Mouse (Mus musculus) embryonic fibroblast, embryonic 13.5 days (primary cell): ENCODE data around the gene Gnl1. TPM values are rescaled to one million over a fixed set of nuclear protein-coding genes. Genes with fewer than 3 reads are reported as not detected.

Experiments used
- H3K27ac ChIP-seq: 2 replicates; pipeline ENCODE4 v1.5.1; 2012; ENCODE audit warnings: low read length, control low read depth, inconsistent platforms; ENCODE audit not compliant: insufficient read depth
- H3K4me1 ChIP-seq: 2 replicates; pipeline ENCODE4 v1.6.1; 2011; ENCODE audit warnings: low read length; ENCODE audit not compliant: control insufficient read depth, insufficient read depth
- H3K4me3 ChIP-seq: 2 replicates; pipeline ENCODE4 v1.5.1; 2011; ENCODE audit warnings: mild to moderate bottlenecking, control low read depth, low read length; ENCODE audit not compliant: insufficient read depth
- CTCF ChIP-seq: IDR thresholded peaks from 2 replicates; pipeline ENCODE4 v1.5.1; 2011; ENCODE audit warnings: mild to moderate bottlenecking, control low read depth, low read length, moderate library complexity, borderline replicate concordance; ENCODE audit not compliant: insufficient read depth
- POLR2A ChIP-seq: IDR thresholded peaks from 2 replicates; pipeline ENCODE4 v1.6.1; 2011; ENCODE audit warnings: low read depth, mild to moderate bottlenecking, control low read depth, low read length, moderate library complexity
- polyA plus RNA-seq: library from polyadenylated mRNA; stranded (reverse); fragments of >200 nt; gene quantifications from 2 replicates; pipeline ENCODE4 v1.2.4, GENCODE M21; 2011; ENCODE audit warnings: low read depth; ENCODE audit not compliant: missing spikeins, insufficient read length

The Gnl1 gene
- polyA plus RNA-seq, 1 experiment, result 40.0 TPM

DNA sequence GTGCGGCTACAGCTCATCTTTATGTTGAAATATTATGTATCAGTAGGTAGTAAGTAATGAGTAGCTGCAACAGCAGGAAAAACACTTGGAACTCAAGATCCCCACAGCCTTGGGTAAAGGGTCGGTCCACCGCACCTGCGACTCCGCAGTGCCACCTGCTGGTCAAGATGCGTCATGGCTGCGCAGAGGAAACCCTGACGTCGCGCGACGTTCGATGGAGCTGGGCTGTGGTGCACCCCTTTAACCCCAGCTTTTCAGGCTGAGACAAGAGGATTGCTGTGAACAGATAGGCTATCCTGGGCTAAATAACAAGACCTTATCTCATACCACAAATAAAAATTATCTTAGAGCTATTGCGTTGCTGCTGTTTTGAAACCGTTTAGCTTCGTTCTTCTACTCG, 14.0 kb downstream of the Gnl1 start:
- Histone ChIP-seq H3K4me1 (0 out of 2 replicates have a peak, but pooled peaks cover 2% of the 10 kb centered on the region), H3K27ac (no peak overlapping the region), H3K4me3 (no peak overlapping the region)
- no peak for TF ChIP-seq POLR2A
- TF ChIP-seq CTCF, result peak; percentile 100

- no peak overlapping the region for H3K27ac ChIP-seq
- TF ChIP-seq CTCF (no peak), POLR2A (peak; percentile 94)
- peak overlapping the region; percentile 76 for H3K4me3 ChIP-seq
- 0 out of 2 replicates have a peak, but pooled peaks cover 2% of the 10 kb centered on the region for H3K4me1 ChIP-seq
Measured at GRCm38 (mm10) chr17:35994175-35994878, 14.7 kb downstream of the Gnl1 start.

GRCm38 (mm10) chr17:35994879-35995240, 15.2 kb downstream of the Gnl1 start:
- no peak for TF ChIP-seq POLR2A
- TF ChIP-seq CTCF, result no peak
- no peak overlapping the region for H3K27ac ChIP-seq
- peak overlapping the region; percentile 76 for H3K4me3 ChIP-seq

GRCm38 (mm10) chr17:35996949-35997348, 17.3 kb downstream of the Gnl1 start:
- H3K4me1 ChIP-seq, result peaks cover 2% of the 10 kb centered on the region
- no peak for TF ChIP-seq POLR2A
- TF ChIP-seq CTCF, result peak; percentile 91
- H3K27ac ChIP-seq, result no peak overlapping the region
- no peak overlapping the region for H3K4me3 ChIP-seq

More at GRCm38 (mm10) chr17:35994879-35995240, 15.2 kb downstream of the Gnl1 start:
- H3K4me1 ChIP-seq, result 0 out of 2 replicates have a peak, but pooled peaks cover 2% of the 10 kb centered on the region

DNA sequence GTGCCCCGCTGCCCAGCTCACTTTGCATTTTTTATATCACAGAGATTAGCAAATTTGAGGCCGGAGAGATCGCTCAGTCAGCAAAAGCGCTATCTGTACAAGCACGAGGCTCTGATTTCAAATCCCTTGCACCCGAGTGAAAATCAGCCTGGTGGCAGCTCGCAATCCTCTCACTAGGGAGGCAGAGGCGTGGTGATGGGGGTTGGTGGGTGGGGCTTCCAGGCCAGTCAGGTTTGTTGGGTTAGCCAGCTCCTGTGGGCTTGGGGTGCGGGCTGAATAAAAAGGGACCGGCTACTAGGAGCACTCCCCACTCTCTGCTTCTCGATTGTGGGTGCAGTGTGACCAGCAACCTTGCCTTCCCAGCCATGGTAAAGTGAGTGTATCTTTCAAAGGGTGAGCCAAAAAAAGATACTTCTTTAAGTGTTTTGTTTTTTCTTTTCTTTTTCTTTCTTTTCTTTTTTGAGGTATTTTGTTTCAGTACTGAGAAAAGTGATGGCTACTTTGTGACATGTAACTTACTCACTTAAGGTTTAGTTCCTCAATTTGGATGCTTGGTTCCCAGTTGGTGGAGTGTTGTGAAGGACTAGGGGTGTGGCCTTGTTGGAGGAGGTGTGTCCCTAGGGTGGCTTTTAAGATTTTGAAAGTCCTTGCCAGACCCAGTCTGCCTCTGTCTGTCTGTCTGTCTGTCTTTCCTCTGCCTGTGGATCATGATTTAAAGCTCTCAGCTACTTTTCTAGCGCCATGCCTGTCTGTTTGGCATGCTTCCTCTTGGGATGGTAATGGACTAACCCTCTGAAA, 18.3 kb downstream of the Gnl1 start:
- peaks cover 5% of the 10 kb centered on the region for H3K4me1 ChIP-seq
- H3K27ac ChIP-seq, result no peak overlapping the region
- TF ChIP-seq POLR2A, result no peak
- no peak for TF ChIP-seq CTCF
- no peak overlapping the region for H3K4me3 ChIP-seq

DNA sequence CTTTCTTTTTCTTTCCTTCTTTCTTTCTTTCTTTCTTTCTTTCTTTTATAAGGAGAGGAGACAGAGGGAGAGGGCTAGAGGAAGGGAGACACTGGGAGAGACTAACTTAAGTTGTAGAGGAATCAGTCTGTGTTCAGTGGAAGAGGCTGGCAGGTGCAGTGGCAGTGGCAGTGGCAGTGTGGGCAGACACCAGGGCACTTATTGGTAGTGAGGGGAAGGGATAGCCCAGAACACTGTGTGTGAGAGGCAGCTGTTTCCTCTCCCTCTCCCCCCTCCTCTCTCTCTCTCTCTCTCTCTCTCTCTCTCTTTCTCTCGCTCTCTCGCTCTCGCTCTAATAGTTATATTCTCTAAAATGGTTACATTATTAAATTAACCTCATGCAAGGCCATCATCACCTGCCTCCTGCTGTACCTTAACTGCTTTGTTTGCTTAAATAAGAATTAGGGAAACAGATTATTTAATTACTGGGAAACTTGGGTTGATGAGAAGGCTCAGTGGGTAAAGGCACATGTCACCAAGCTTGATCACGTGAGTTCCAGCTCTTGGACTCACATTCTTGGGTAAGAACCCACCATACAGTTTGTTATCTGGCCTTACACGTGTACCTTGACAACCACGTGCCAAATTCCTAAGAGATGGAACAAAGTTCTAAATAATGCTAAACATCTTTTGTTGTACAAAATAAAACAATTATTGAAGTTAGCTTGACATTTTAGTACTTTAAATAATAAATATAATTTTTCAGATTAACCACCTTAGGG, 19.1 kb downstream of the Gnl1 start:
- Histone ChIP-seq H3K4me3 (no peak overlapping the region), H3K4me1 (peaks cover 5% of the 10 kb centered on the region), H3K27ac (no peak overlapping the region)
- no peak for TF ChIP-seq POLR2A
- no peak for TF ChIP-seq CTCF

- H3K4me3 ChIP-seq, result no peak overlapping the region
- no peak for TF ChIP-seq POLR2A
- TF ChIP-seq CTCF, result no peak
- H3K4me1 ChIP-seq, result peaks cover 5% of the 10 kb centered on the region
- no peak overlapping the region for H3K27ac ChIP-seq
Measured at GRCm38 (mm10) chr17:35999356-35999755, 19.7 kb downstream of the Gnl1 start.

DNA sequence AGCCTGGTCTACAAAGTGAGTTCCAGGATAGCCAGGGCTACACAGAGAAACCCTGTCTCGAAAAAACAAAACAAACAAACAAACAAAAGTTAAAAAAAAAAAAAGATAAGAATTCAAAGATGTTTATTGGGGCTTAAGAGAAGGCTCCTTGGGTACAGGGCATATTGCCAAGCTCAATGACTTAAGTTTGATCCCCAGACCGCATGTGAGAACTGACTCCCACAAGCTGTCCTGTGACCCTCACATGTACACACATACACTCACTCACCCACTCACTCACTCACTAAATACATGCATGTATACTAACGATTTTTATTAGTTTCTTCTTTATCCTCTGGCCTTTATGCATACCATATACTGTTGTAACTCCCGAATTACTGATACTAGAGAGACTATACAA, 20.7 kb downstream of the Gnl1 start:
- H3K4me3 ChIP-seq, result no peak overlapping the region
- peak overlapping the region; percentile 93 for H3K27ac ChIP-seq
- TF ChIP-seq CTCF (no peak), POLR2A (no peak)
- H3K4me1 ChIP-seq, result peaks cover 4% of the 10 kb centered on the region

- Histone ChIP-seq H3K4me1 (peaks cover 2% of the 10 kb centered on the region), H3K27ac (peak overlapping the region; percentile 93), H3K4me3 (no peak overlapping the region)
- no peak for TF ChIP-seq CTCF
Measured at GRCm38 (mm10) chr17:36001121-36001897, 21.7 kb downstream of the Gnl1 start.

- peaks cover 2% of the 10 kb centered on the region for H3K4me1 ChIP-seq
- H3K27ac ChIP-seq, result peak overlapping the region; percentile 83
Measured at GRCm38 (mm10) chr17:36001966-36002365, 22.3 kb downstream of the Gnl1 start.

More at GRCm38 (mm10) chr17:36001966-36002365, 22.3 kb downstream of the Gnl1 start:
- no peak for TF ChIP-seq CTCF
- TF ChIP-seq POLR2A, result no peak
- no peak overlapping the region for H3K4me3 ChIP-seq
